Mouse (Mus musculus) embryo, embryonic 11 days (tissue): ENCODE results near the gene Rngtt.
"Not testable (repeated sequence)": the region's sequence is repeated elsewhere in the genome, so short reads cannot be mapped to it uniquely, and the experiment has no call there.

ENCODE experiments used
- DNase-seq: peaks from one replicate; pipeline ENCODE4 v3.0.0-alpha.2; 2015

Gene Rngtt

GRCm38 (mm10) chr4:33446881-33447280, 136.8 kb downstream of the Rngtt start:
- no peak for DNase-seq

DNA sequence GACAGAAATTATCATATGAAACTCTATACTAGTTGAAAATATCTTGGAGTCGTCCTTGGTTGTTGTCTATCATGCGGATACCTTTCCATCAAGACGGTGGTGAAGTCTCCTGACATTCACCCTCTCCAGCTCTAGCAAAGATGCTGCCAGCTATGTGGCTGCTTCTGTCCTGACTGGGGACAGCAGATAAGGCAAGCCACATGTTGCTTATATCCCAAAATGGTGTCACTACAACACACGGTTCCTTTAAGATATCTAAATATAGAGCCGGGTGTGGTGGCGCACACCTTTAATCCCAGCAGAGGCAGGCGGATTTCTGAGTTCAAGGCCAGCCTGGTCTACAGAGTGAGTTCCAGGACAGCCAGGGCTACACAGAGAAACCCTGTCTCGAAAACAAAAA, 140.2 kb downstream of the Rngtt start:
- DNase-seq, result not testable (repeated sequence)

DNA sequence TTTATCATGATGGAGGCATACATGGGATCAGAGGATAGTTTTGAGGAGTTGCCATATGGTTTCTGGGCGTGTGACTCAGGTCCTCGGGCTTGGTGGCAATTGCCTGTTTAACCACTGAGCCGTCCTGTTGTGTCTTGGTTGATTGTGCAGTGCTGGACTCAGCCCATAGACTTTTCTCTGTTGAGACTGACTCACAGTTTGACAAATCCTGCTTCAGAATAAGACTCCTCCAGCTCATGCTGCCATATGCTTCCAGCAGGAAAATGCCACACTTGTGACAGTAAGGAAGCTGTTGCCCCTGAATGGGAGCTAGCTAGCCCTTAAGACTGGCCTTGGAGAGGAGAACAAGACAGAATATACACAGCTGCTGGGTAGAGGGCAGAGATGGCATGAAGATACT, 149.7 kb downstream of the Rngtt start:
- no peak for DNase-seq

GRCm38 (mm10) chr4:33464432-33464831, 154.3 kb downstream of the Rngtt start:
- DNase-seq, result no peak

GRCm38 (mm10) chr4:33465871-33466270, 155.8 kb downstream of the Rngtt start:
- no peak for DNase-seq

- DNase-seq, result no peak
Measured at GRCm38 (mm10) chr4:33466970-33467399, 156.9 kb downstream of the Rngtt start.

DNA sequence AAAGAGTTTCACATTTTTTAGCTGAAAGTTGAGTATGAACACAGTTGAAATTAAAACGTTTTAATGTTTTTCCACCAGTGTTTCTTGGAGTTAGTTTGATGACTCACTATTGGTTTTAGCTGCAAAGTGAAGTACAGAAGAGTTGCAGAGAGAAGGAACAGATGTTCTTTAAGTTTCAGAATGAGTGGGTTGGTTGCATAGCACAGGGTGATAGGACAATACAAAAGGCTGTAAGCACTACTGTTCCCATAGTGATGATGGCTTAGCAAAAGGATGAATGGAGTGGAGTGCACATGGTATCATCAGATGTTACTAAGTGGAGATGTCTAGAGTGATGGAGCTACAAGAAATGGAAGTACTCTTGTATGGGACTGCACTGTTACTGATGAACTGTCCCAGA, 157.5 kb downstream of the Rngtt start:
- no peak for DNase-seq

DNA sequence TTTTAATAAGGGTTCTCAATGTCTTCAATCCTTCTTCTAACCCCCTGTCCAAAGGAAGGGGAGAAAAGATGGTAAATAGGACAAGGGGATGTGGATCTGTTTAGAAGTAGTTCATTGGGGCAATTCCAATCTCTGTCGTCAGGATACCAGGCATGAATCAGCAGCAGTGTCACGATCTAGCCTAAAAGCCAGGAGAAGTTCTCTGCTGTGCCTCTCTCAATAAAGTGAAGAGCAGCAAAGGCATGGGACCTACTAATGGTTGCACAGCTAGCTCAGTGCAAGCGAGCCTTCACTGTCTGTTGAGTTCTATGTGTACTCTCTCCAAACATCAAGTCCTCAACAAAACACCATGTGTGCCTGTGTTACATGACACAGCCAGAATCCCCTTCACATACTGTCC, 158.0 kb downstream of the Rngtt start:
- no peak for DNase-seq

GRCm38 (mm10) chr4:33470671-33471302, 160.7 kb downstream of the Rngtt start:
- no peak for DNase-seq

- DNase-seq, result no peak
Measured at GRCm38 (mm10) chr4:33478011-33478785, 168.1 kb downstream of the Rngtt start.

DNA sequence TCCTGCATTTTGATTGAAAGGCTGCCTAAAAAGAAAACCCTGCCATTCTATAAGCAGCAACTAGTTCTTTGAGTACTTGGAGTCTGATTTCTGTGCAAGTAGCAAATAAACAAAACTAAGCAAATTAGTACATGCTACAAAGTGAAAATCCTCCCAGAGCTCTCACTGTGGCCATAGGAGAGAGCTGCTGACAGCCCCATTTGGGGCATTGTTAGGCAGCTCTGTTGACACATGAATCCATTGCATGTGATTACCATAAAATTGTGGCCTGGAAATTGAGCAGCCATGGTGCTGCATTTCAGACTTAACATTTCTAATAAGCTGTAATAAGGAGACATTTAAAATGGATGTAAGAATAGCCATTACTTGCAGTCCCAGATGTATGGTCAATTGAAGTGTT, 171.6 kb downstream of the Rngtt start:
- no peak for DNase-seq

- no peak for DNase-seq
Measured at GRCm38 (mm10) chr4:33486050-33486449, 175.9 kb downstream of the Rngtt start.

GRCm38 (mm10) chr4:33491108-33491507, 181.0 kb downstream of the Rngtt start:
- no peak for DNase-seq

- DNase-seq, result no peak
Measured at GRCm38 (mm10) chr4:33494377-33494776, 184.3 kb downstream of the Rngtt start.

GRCm38 (mm10) chr4:33496985-33497384, 186.9 kb downstream of the Rngtt start:
- no peak for DNase-seq

- DNase-seq, result no peak
Measured at GRCm38 (mm10) chr4:33497657-33498056, 187.5 kb downstream of the Rngtt start.

DNA sequence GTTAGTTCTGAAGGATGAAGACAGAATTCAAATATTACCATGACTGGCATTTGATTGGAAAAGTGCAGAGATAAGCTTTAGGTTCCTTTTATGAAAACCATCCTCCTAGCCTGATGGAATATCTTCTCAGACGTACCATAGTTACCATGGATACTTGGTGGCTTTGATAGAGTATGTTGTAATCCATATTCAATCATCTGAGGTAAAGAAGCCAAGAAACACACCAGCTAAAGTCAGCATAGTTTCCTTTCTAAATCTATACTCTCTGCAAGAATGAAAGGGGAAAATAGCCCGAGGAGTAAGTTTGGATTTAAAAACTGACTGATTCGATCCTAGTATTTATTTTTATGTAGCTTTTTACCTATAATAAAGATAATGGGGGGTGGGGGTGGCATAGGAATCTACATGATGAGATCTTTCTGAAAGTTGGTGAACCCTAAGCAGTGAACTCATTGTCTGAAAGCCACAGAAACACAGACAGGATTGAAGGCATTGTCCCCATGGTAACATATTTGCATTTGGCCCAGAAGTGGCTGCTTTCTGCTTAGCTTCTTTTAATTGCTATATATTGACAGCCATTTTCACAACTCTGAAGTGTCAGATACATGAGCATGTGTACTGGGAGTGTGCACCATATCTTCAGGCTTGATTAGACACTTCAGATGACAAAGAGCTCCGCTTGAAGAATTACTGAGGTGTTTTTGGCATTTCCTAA, 188.2 kb downstream of the Rngtt start:
- no peak for DNase-seq

DNA sequence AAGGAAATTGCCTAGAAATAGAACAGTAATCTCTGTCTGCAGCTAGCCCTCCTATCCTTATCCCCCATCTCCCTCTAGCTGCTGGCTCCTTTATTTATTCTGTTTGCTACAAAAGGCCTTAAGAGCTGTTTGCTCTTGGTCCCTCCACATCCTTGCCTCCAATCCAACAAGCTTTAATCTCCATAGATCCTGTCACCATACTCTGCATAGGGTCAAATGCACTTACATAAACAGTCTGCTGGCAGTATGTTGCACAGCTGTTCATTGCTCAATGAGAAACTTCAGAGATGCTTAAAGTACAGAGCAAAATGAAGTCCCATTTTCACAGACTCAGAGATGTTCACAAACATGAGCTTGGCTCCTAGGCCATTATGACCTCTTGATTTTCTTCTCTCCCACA, 196.5 kb downstream of the Rngtt start:
- DNase-seq, result no peak

DNA sequence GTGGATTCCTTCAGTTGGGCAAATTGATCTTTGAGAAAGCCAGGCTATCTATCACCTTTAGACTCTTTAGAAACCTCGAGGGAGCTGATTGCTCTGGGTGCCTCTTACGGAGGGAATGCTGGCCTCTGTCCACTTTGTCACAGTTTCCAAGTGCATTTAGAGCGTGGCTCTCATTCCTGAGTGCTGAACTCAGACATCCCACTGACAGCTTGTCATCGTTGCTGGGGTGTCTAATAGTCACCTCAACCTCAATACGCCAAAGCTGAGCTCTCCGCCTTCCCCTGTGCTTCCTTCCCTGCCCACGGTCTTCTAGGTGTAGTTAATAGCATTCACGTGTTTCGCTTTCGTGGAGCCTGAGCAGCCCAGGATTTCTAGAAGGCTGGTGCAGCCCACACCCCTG, 200.4 kb downstream of the Rngtt start:
- DNase-seq, result no peak

DNA sequence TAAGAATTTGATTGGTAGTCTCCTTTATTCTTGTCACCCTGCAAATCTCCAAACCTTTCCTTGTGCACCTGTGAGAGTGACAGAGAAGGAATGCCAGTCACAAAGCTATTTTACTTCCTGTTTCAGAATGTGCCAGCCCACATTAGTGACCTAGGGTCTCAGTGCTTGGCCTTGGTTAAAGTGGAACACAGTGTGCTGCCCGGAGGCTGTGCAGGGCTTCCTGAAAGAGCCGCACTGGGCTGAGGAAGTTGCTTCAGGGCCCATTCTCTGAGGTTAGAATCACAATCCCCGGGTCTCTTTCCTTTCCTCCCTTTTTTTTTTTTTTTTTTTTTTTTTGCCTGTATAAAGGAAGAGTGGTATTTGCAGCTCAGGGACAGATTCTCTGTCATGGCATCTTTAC, 203.3 kb downstream of the Rngtt start:
- no peak for DNase-seq

GRCm38 (mm10) chr4:33514108-33515000, 204.2 kb downstream of the Rngtt start:
- DNase-seq, result no peak

GRCm38 (mm10) chr4:33520196-33520595, 210.1 kb downstream of the Rngtt start:
- DNase-seq, result no peak

DNA sequence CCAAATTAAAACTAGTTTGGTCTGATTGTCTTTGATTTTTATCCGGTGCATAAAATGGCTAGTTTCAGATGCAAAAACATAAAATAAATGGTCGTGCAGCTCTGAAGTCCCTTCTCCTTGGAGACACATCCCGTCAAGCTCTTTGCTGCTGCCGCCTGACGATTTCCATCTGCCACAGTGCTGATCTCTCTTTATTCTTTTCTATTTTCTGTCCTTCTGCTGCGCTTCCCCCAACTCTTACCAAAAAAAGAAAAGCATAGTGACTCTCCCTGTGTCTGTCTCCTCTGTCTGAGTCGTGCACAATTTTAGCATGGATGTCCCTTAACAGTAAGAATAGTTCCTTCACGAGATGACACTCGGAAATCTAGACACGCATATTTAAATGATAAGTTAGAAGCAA, 210.8 kb downstream of the Rngtt start:
- no peak for DNase-seq
